Mouse (Mus musculus): ENCODE measurements around the gene Gm20388.

DNA sequence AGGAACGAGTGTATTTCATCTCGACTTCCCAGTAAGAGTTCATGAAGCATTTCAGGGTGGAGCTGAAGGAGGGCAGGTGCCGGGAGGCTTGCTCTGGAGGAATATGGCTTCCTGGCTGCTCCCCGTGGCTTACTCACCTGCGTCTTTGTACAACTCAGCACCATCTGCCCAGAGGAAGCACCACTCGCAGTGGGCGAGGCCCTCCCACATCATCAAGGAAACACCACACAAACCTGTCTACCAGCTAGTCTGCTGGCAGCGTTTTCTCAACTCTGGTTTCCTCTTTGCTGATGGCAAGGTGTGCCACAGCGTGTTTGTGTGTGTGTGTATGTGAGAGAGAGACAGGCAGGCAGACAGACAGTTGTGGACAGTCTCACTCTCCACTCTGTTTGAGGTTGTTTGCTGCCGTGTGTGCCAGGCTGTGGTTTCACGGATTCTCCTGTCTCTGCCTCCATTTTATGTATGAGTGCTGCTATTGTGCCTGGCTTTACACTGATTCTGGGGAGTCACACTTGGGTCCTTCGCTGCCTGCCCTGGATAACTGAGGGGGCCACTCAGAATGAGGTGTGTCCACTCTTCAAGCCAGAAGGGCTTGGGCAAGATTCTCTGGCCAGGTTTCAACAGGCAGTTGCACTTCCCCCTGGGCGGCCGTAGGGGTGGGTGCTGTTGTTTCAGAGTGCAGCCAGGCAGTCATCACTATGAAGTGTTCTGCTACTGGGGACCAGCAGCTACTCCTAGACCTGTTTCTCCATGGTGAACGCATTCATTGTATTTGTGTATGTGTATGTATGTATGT, 3580.8 kb downstream of the Gm20388 start:
- no peak for TF ChIP-seq CTCF (IDR thresholded peaks at IDR 0.05; ENCODE audit: borderline replicate concordance, extremely low read depth, insufficient read depth, insufficient read length)
- TF ChIP-seq POLR2A (IDR thresholded peaks at IDR 0.05; ENCODE audit: borderline replicate concordance, extremely low read depth, insufficient read depth, insufficient read length, poor library complexity, severe bottlenecking): no peak

Data from brain, embryonic 14.5 days (tissue).